Mouse (Mus musculus) embryo, embryonic 9.5 days (tissue): ENCODE data around the gene Dapk2.

Experiments used
- DNase-seq: peaks from one replicate; pipeline ENCODE4 v3.0.0-alpha.2; 2017; ENCODE audit errors: extremely low spot score

The Dapk2 gene

DNA sequence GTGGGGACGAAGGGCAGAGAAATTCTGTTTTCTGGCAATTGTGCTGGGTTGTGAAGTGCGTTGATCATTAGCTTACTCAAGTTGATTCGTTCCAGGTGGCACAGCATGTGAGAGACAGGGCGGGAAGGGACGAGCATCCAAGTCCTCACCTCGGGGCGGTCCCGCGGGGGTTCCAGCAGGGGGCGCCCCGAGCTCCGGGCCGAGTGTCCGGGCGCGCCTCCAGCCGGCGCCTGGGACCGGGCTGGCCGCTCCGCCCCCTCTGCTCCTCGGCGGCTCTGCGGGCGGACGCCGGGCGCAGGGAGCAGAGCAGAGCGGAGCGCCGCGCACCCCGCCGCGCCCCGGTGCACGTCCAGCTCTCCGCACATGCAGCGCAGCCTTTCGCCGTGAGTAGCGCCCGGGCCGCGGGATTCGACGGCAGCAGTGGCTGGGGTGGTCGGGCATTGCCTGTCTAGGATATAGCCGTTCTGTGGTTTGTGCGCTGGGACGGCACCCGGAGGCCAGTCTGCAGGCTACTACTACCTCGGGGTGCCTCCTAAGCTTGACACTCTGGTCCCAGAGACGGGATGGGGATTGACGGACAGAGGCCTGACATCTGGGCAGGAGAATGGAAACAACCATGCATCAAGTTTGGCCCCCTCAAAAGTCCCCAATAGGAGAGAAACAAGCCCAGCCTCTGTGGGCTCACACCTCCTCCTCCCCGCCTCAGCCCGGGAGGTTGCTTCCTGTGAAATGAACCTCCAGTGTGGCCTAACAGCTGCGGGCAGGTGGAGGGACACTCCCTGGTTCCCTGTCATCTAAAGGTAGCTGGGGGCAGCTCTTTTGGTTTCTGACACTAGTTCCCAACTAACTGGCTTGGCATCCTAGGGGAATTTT lies at the start of gene Dapk2:
TSS of gene Dapk2 (plus strand) at position 266 of the 873 bp plus-strand sequence.
- DNase-seq = peak; percentile 81

GRCm38 (mm10) chr9:66109574-66109973 lies 48.4 kb upstream of the Dapk2 start:
- DNase-seq = no peak

GRCm38 (mm10) chr9:66110126-66110525 lies 47.9 kb upstream of the Dapk2 start:
- DNase-seq = no peak

- no peak for DNase-seq
These were observed 47.2 kb upstream of the Dapk2 start for GRCm38 (mm10) chr9:66110611-66111379.

- no peak for DNase-seq
These were observed 43.7 kb upstream of the Dapk2 start for GRCm38 (mm10) chr9:66114341-66114740.

GRCm38 (mm10) chr9:66116890-66117289 lies 41.1 kb upstream of the Dapk2 start:
- no peak for DNase-seq

DNA sequence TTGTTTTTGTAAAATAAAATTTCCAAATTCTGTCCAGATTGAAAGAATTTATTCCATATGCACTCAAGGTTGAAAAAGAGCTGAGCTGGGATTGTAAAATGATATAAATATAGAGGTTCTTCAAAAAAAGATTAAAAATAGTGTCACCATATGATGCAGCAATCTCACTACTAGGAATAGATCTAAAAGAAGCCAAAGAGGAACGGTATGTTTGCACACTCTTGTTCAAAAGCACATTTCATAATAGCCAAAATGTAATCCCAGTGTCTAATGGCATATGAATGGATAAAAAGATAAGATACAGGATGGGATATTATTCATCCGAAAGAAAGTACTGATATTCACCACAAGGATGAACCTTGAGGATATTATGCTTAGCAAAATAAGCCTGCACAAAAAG lies 38.5 kb upstream of the Dapk2 start:
- DNase-seq = no peak

GRCm38 (mm10) chr9:66120106-66120505 lies 37.9 kb upstream of the Dapk2 start:
- no peak for DNase-seq

DNA sequence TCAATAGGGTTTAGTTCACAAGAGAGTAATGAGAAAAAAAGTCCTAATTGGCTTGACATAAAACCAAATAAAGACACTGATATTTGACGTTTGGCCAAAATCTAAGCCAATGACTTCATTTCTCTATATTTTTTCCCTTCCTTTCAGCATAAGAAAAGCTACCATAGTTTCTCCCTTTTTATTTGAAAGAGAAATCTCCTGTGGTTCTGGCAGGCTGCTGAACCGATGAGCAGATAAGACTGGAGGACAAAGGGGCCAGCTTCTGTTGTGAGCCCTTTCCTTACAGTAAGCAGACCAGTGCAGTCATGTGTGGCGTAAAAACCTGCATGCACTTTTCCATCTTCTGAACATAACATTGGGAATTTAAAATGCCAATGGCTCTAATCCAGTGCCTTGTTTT lies 37.1 kb upstream of the Dapk2 start:
- DNase-seq = no peak

- no peak for DNase-seq
These were observed 36.6 kb upstream of the Dapk2 start for GRCm38 (mm10) chr9:66121421-66121820.

DNA sequence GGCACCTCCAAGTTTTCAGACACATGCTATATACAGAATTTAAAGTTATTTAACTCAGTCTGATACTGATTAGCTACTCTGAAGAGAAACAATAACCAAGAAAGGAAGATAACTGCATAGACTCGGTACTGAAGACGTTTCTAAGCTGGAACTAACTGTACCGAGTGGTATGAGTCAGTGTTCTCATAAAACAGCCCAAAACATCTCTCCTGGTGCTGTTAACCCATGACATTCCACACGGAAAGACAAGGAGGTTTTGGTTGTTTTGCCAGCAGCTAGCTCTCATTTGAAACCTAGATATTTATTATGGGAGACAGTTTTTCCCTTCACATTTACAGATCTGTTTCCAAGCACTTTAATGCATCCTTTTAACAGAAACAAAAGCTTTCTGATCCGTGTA lies 34.4 kb upstream of the Dapk2 start:
- DNase-seq = no peak

DNA sequence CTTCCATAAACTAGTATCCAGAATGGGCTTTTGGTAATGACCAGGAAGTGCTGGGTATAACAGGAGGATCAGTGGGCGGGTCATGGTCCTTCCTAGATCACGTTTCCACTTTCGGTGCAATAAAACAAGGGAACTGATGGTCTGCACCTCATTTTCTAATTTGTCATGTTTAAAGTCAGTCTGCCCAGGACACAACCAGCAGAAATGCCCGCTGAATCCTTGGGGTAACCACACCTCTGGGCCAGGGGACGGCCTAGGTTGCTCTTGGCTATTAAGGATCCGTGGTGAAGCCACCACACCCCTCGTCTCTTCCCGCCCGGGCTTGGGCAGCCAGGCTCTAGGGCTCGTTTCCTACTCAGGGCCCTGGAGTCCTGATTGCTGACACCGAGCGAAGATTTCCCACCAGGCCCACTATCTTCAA lies 33.9 kb upstream of the Dapk2 start:
- no peak for DNase-seq

- peak; percentile 99 for DNase-seq
These were observed 33.1 kb upstream of the Dapk2 start for GRCm38 (mm10) chr9:66124681-66125542.

DNA sequence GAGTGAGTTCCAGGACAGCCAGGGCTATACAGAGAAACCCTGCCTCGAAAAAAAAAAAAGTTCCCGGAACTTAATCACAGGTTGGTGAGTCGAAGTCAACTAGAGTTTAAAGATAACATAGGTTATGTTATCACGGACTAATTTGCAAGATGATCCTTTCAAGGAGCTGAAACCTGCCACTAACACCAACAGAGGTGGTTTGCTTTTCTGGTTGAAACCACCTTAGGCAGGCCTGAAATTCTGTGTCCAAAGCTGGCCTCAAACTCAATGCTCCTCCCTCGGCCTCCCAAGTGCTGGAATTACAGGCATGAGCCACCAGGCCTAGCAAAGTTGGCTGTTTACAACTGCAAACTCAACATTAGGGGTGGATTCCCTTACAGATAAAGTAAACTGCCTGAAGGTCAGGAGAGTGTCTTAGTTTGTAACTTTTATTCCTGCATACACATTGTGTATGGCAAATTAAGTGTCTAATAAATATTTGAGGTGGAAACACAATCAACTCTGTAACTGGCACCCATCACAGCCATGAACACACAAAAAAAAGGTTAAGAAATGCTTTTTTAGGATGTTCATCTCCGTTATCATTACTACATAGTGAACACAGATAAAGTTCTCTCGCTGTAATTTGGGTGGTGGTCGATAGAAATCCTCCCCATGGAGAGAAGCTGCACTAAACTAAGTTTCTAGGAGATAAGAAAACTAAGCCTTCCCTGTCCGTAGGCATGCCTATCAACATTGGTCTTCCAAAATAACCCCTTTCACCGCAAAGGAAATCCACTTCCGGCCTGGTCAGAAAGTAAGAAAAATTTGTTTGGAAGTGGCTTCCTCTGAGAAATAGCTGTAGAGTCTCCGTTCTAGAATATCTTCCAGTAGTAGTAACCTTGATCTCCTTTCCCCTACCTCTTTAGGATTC lies 32.2 kb upstream of the Dapk2 start:
- DNase-seq = no peak

DNA sequence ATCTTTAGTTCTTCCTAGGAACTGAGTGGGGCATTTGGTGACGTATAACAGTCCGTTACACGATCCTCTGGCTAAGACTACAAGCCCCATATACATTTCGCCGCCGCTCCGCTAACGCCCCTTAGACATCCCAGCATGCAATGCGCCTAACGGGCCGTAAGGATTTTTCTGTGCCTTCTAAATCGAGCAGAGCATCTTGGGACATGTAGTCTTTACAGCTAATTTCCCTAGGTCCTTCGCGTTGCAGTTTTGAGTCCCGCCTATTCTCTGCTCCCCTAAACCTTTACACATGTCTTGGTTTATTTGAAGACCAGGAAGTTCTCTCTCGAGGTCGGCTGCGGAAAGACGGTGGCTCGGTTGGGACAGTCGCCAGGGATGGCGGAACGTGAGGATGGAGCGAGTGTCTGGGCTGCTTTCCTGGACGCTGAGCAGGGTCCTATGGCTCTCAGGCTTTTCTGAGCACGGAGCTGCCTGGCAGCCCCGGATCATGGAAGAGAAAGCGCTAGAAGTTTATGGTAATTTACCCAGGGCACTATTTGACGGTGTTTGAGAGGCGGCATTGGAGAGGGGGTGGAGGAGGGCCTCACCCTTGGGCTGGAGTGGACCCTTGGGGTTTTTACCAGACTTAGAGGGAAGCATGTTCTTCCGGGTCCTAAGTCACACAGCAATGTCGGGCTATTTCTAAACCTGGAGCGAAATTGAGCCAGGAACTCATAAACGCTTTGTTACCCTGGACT lies 31.4 kb upstream of the Dapk2 start, which contains the start of the genes Snx1 and Ciao2a:
TSS of gene Snx1 (minus strand) at position 132 of the 737 bp plus-strand sequence.
TSS of gene Ciao2a (plus strand) at position 156 of the 737 bp plus-strand sequence.
- peak; percentile 91 for DNase-seq

DNA sequence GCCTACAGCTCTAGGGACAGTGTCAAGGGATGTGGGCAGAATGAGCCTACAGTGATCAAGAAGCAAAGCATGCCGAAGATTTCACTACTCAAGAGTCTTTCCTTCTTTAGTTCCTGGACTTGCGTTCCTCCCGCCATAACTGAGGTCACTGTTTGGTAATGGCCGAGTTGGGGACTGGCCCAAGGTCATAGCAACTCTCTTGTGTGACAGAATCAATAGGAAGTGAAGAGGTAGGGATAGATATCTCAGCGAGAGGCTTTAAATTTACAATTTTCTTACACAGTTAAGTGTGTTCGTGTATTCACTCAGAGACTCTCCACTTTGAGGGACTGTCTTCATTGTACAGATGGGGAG lies 30.9 kb upstream of the Dapk2 start:
- no peak for DNase-seq

- DNase-seq = no peak
These were observed 30.1 kb upstream of the Dapk2 start for GRCm38 (mm10) chr9:66127884-66128283.

- DNase-seq = no peak
These were observed 26.6 kb upstream of the Dapk2 start for GRCm38 (mm10) chr9:66131466-66131865.

GRCm38 (mm10) chr9:66135967-66136366 lies 22.1 kb upstream of the Dapk2 start:
- no peak for DNase-seq

DNA sequence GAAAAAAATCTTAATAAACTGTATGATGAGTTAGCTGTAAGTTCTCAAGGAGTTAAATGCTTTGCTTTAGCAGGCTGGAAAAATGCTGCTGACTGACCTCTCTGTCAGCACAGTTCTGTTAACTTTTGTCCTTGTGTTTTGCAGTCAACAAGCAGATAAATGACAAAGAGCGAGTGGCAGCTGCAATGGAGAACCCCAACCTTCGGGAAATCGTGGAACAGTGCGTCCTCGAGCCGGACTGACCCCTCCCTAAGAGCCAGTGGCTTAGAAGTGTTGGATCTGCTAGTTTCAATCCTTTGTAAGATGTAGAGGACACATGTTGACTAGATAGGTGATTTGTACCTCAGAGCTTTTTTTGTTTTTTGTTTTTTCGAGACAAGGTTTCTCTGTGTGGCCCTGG lies 19.8 kb upstream of the Dapk2 start:
- DNase-seq = no peak
